Mouse (Mus musculus): ENCODE measurements around the gene Prickle3. TPM values are rescaled to one million over a fixed set of nuclear protein-coding genes. Genes with fewer than 3 reads are reported as not detected.
A peak's percentile ranks its signal among the peaks of the same experiment; 100 is the strongest.

The Prickle3 gene
- total and polyA plus RNA-seq, 2 experiments from 2014 or later, result 1.2 to 1.5 TPM

DNA sequence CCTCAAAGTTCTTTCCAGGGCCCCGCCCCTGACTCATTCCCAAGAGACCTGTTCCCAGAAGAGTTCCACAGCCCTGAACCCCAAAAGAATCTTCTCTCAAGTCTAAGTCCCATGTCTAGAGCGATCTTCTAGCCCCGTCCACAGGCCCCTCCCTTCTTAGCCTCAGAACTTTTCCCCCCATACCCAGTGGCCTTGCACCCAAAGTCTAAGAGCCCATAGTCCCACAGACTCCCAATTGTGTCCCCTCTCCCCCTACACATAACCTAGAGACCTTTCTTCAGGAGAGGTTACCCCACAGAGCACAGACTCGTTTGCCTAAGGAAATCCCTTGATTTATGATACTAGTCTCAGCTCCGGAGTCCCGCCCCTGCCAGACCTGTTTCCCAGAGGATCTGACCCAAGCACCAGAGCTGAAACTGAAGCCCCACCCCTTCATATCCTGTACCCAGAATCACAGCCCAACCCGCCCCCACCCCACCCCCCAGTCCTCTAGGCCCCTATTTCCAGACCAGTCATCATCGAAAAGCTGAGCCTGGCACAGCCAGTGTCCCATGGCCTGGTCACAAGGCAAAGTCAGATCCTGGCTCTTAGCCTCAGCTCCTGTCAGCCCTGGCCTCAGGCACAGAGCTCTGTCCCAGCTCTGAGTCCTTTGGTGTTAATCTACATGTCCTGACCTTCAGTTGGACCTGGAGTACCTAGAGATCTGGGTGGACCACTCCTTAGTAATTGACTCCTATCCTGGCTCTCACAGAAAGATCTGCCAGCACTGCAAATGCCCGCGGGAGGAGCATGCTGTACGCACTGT is 1.9 kb downstream of the Prickle3 start:
- no peak for TF ChIP-seq CTCF (IDR thresholded peaks at IDR 0.05; ENCODE audit: low read depth)
- Histone ChIP-seq H3K27me3 (ENCODE audit: insufficient read depth, low read length) (no peaks in the 10 kb centered on the region), H3K36me3 (ENCODE audit: insufficient read depth) (no peaks in the 10 kb centered on the region), H3K9ac (no peak overlapping the region), H3K4me2 (ENCODE audit: low read depth) (no peak overlapping the region), H3K27ac (ENCODE audit: low read depth, low read length) (no peak overlapping the region), H3K4me1 (ENCODE audit: insufficient read depth) (no peaks in the 10 kb centered on the region), H3K9me3 (ENCODE audit: low read length) (no peaks in the 10 kb centered on the region), H3K4me3 (ENCODE audit: low read depth, low read length) (no peak overlapping the region)
- DNase-seq, result no peak
- no peak for ATAC-seq
- WGBS, result 63% methylated on average over 11 of the region's 11 CpGs

DNA sequence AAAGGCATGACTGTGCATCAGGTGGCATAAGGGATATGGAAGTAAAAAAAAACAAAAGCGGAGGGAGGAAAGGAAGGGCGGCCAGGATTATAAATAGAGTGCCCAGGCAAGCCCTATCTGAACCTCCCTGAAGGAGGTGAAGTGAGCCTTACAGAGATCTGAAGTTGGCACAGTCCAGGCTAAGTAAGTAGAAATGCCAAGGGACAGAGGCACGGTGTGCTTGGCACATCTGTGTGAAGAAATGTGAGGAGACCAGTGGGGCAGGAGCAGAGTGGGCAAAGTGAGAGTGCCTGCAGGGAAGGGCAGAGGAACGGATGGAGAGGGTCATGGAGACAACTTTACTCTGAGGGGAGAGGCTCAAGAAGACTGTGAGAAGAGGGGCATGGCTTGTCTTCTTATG is 4.0 kb downstream of the Prickle3 start:
- Histone ChIP-seq H3K27me3 (ENCODE audit: insufficient read depth, low read length) (no peaks in the 10 kb centered on the region), H3K9ac (no peak overlapping the region), H3K36me3 (ENCODE audit: insufficient read depth) (no peaks in the 10 kb centered on the region), H3K27ac (ENCODE audit: low read depth, low read length) (no peak overlapping the region), H3K4me2 (ENCODE audit: low read depth) (no peak overlapping the region), H3K9me3 (ENCODE audit: low read length) (no peaks in the 10 kb centered on the region), H3K4me1 (ENCODE audit: insufficient read depth) (no peaks in the 10 kb centered on the region), H3K4me3 (ENCODE audit: low read depth, low read length) (no peak overlapping the region)
- 78% methylated on average over 4 of the region's 4 CpGs for WGBS
- DNase-seq (no peak), ATAC-seq (no peak)
- no peak for TF ChIP-seq CTCF (IDR thresholded peaks at IDR 0.05; ENCODE audit: low read depth)

DNA sequence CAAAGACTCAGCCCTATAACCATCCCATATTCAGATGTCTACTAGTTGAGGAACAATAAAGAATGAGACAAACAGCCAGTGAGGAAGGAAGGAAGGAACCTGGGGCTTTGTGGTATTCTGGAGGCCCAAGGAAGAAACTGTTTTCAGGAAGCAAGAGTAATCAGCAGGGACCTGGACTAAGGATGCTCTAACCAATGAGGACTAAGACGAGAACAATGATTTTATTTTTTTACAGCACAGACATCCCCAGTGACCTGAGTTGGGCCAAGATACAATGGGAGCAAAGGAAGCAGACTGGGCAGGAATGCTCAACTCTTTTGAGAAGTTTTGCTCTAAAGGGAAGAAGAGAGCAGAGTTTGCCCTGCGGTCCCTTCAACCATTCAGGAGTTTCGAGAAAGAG is 5.9 kb downstream of the Prickle3 start:
- Histone ChIP-seq H3K36me3 (ENCODE audit: insufficient read depth) (no peaks in the 10 kb centered on the region), H3K27me3 (ENCODE audit: insufficient read depth, low read length) (no peaks in the 10 kb centered on the region), H3K4me3 (ENCODE audit: low read depth, low read length) (no peak overlapping the region), H3K4me2 (ENCODE audit: low read depth) (no peak overlapping the region), H3K9ac (no peak overlapping the region), H3K27ac (ENCODE audit: low read depth, low read length) (no peak overlapping the region), H3K9me3 (ENCODE audit: low read length) (no peaks in the 10 kb centered on the region), H3K4me1 (ENCODE audit: insufficient read depth) (no peaks in the 10 kb centered on the region)
- WGBS, result 81% methylated on average over 3 of the region's 3 CpGs
- no peak for ATAC-seq
- no peak for TF ChIP-seq CTCF (IDR thresholded peaks at IDR 0.05; ENCODE audit: low read depth)
- no peak for DNase-seq

DNA sequence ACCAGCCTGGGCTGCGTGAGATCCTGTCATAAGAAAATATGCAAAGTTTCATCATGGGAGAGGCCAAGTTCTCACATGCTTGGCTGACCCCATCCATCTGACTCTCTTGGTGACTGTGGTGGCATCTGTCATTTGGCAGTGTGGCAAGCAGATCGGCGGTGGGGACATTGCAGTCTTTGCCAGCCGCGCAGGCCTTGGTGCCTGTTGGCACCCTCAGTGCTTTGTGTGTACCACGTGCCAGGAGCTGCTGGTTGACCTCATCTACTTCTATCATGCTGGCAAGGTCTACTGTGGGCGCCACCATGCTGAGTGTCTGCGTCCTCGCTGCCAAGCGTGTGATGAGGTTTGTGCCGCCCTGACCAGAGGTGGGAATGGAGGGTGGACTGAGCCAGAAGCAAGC is 7.7 kb downstream of the Prickle3 start:
- Histone ChIP-seq H3K9ac (no peak overlapping the region), H3K4me1 (ENCODE audit: insufficient read depth) (no peaks in the 10 kb centered on the region), H3K9me3 (ENCODE audit: low read length) (no peaks in the 10 kb centered on the region), H3K4me2 (ENCODE audit: low read depth) (no peak overlapping the region), H3K4me3 (ENCODE audit: low read depth, low read length) (no peak overlapping the region), H3K27me3 (ENCODE audit: insufficient read depth, low read length) (no peaks in the 10 kb centered on the region), H3K36me3 (ENCODE audit: insufficient read depth) (no peaks in the 10 kb centered on the region), H3K27ac (ENCODE audit: low read depth, low read length) (no peak overlapping the region)
- no peak for TF ChIP-seq CTCF (IDR thresholded peaks at IDR 0.05; ENCODE audit: low read depth)
- ATAC-seq (peak; percentile 47), DNase-seq (no peak)
- WGBS, result 73% methylated on average over 11 of the region's 11 CpGs

DNA sequence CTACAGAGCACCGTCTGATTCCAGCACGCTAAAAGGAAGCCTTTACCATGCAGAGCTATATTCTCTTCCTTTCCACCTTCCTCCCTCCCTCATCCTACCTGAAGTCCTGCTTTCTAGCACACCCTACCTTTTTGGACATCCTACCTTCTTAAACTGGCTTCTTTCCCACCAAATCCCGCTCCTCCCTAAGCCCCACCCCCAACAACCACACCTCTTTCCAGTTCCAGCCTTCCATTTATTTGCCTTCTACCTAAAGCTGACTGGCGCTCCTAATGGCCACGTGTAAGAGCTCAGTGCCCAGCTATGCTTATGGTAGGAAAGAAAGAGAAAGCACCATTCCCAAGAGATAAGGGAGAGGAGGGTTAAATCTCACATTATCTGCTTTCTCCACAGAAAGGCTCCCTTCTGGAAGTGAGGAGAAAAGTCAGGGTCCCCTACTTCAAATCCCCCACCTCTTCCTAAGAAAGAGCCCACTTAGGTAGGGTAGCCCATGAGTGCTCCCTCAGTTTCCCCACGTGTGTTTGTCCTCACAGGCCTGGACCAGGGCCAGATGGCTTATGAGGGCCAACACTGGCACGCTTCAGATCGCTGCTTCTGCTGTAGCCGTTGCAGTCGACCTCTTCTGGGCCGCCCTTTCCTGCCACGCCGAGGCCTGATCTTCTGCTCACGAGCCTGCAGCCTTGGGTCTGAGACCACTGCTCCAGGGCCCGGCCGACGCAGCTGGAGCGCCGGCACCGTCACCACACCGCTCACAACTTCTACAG is 8.9 kb downstream of the Prickle3 start:
- no peaks in the 10 kb centered on the region for H3K27me3 ChIP-seq (ENCODE audit: insufficient read depth, low read length)
- H3K4me2 ChIP-seq (ENCODE audit: low read depth), result no peak overlapping the region
- no peak overlapping the region for H3K27ac ChIP-seq (ENCODE audit: low read depth, low read length)
- no peak overlapping the region for H3K9ac ChIP-seq
- H3K4me3 ChIP-seq (ENCODE audit: low read depth, low read length), result no peak overlapping the region
- WGBS, result 72% methylated on average over 21 of the region's 21 CpGs
- H3K36me3 ChIP-seq (ENCODE audit: insufficient read depth), result no peaks in the 10 kb centered on the region
- DNase-seq (no peak), ATAC-seq (no peak)
- H3K9me3 ChIP-seq (ENCODE audit: low read length), result no peaks in the 10 kb centered on the region
- TF ChIP-seq CTCF (IDR thresholded peaks at IDR 0.05; ENCODE audit: low read depth), result no peak
- no peaks in the 10 kb centered on the region for H3K4me1 ChIP-seq (ENCODE audit: insufficient read depth)

DNA sequence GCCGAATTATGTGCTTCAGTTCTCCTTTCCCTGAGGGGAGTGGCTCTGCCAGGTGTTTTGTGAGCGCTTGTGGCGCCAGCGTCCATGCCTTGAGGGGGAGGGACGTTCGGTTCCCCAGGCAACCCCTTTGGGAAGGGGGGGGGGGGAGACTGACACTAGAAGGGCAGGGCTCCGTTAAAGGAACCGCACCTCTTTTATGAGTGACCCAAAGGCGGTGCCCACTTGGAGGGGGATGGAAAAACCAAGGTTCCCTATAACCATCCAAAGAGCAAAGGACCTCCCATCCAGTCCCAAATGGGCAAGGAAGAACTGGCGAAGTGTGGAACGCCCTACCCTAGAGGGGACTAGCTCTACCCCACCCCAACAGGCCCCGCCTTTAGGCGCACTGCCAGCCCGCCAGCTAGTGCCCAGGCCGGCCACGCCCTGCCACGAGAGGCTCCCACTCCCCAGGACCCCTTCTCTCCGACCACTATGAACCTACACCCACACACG is 13.4 kb downstream of the Prickle3 start:
- Histone ChIP-seq H3K9me3 (ENCODE audit: low read length) (no peaks in the 10 kb centered on the region), H3K9ac (peak overlapping the region; percentile 52), H3K27me3 (ENCODE audit: insufficient read depth, low read length) (no peaks in the 10 kb centered on the region), H3K4me3 (ENCODE audit: low read depth, low read length) (peak overlapping the region; percentile 42), H3K27ac (ENCODE audit: low read depth, low read length) (peak overlapping the region; percentile 75), H3K36me3 (ENCODE audit: insufficient read depth) (no peaks in the 10 kb centered on the region), H3K4me1 (ENCODE audit: insufficient read depth) (no peaks in the 10 kb centered on the region), H3K4me2 (ENCODE audit: low read depth) (peak overlapping the region; percentile 52)
- DNase-seq (peak; percentile 73), ATAC-seq (peak; percentile 77)
- WGBS, result 35% methylated on average over 18 of the region's 19 CpGs
- TF ChIP-seq CTCF (IDR thresholded peaks at IDR 0.05; ENCODE audit: low read depth), result no peak
